Mouse (Mus musculus): ENCODE results near the gene Ercc6. TPM values are rescaled to one million over a fixed set of nuclear protein-coding genes. Genes with fewer than 3 reads are reported as not detected.

The Ercc6 gene
- polyA plus RNA-seq, 1 experiment, result 5.9 TPM

DNA sequence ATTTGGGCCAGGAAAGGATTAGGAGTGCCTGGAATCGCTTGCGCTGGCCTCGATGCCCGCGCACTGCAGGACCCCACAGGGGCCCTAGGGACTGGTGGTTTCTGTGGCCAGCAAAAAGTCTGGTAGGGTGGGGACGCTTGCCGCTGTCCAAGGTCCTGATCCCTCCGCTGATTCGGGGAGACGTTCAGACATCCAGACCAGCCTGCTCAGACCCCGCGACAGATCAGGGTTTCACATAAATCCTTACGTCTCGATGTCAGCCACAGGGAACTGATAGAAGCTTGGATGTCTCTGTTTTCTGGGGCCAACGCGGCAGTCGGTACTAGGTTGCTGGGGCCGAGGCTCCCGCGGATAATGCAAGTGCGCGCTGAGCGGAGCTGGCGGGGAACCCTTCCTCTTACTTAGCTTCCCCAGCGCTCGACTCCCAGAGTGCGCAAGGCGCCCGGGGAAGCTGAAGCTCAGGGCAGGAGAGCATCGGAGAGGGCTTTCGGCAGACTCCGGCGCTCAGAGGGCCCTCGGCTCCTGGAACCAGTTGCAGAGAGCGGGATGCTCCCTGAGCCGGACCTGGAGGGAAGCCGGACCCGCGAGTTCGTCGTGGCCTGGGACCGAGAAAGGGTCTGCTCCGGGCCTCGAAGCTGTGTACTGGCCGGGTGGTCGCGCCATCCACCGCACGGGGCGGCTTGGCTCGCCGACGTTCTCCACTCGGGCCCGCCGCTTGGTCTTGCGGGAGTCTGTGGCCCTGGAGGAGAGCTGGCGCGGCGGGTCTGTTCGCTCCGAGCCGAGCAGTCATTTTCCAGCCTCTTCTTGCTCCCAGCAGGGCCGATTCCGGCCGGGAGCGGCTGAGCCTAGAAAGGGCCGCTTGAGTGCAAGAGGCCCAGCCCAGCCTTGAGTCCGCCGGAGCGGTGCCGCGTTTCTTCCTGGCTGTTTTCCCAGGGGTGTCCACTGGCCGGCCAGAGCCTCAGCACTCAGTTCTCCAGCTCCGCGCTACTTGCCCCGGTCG lies 84.2 kb downstream of the Ercc6 start:
- Histone ChIP-seq H3K27ac (ENCODE audit: insufficient read depth, low read depth, low read length) (no peak overlapping the region), H3K4me3 (ENCODE audit: insufficient read depth, low read length) (no peak overlapping the region), H3K4me1 (ENCODE audit: control insufficient read depth, insufficient read depth, low read length) (no peaks in the 10 kb centered on the region)
- TF ChIP-seq POLR2A (IDR thresholded peaks at IDR 0.05; ENCODE audit: borderline replicate concordance, low read depth, low read length), result no peak
- TF ChIP-seq CTCF (IDR thresholded peaks at IDR 0.05; ENCODE audit: low read depth, low read length), result no peak

GRCm38 (mm10) chr14:32598437-32599219 lies 85.3 kb downstream of the Ercc6 start:
- no peak overlapping the region for H3K4me3 ChIP-seq (ENCODE audit: insufficient read depth, low read length)
- no peak overlapping the region for H3K27ac ChIP-seq (ENCODE audit: insufficient read depth, low read depth, low read length)
- TF ChIP-seq POLR2A (IDR thresholded peaks at IDR 0.05; ENCODE audit: borderline replicate concordance, low read depth, low read length), result no peak
- TF ChIP-seq CTCF (IDR thresholded peaks at IDR 0.05; ENCODE audit: low read depth, low read length), result no peak
- H3K4me1 ChIP-seq (ENCODE audit: control insufficient read depth, insufficient read depth, low read length), result no peaks in the 10 kb centered on the region

GRCm38 (mm10) chr14:32599290-32600041 lies 86.1 kb downstream of the Ercc6 start, which contains the start of gene Prrxl1:
Prrxl1 (plus strand) TSS chr14:32599407.
- H3K27ac ChIP-seq (ENCODE audit: insufficient read depth, low read depth, low read length), result no peak within 1 kb of the TSS
- H3K4me1 ChIP-seq (ENCODE audit: control insufficient read depth, insufficient read depth, low read length), result no peaks in the 10 kb centered on the region
- no peak for TF ChIP-seq POLR2A (IDR thresholded peaks at IDR 0.05; ENCODE audit: borderline replicate concordance, low read depth, low read length)
- TF ChIP-seq CTCF (IDR thresholded peaks at IDR 0.05; ENCODE audit: low read depth, low read length), result no peak
- H3K4me3 ChIP-seq (ENCODE audit: insufficient read depth, low read length), result no peak within 1 kb of the TSS

- Histone ChIP-seq H3K27ac (ENCODE audit: insufficient read depth, low read depth, low read length) (no peak overlapping the region), H3K4me1 (ENCODE audit: control insufficient read depth, insufficient read depth, low read length) (no peaks in the 10 kb centered on the region), H3K4me3 (ENCODE audit: insufficient read depth, low read length) (no peak overlapping the region)
- TF ChIP-seq CTCF (IDR thresholded peaks at IDR 0.05; ENCODE audit: low read depth, low read length) (no peak), POLR2A (IDR thresholded peaks at IDR 0.05; ENCODE audit: borderline replicate concordance, low read depth, low read length) (no peak)
These were observed 86.8 kb downstream of the Ercc6 start for GRCm38 (mm10) chr14:32600110-32600509.

DNA sequence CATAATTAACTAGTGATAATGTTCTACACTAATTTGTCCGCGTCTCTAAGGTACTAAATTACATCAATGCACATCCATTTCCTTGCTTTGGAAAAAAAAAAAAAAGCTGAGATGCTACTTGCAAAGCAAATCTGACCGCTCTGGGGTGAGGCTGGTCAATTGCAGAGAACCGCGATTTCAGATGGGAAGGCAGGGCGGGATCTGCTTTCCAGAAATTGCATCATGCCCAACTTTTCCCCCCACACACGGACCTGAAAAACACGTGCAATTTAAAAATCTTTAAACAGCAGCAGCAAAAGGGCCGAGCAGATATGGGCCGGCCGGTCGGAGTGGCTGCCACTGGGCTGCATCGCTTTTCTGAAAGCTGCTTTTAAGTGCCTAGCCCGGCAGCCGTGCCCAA lies 92.2 kb downstream of the Ercc6 start:
- TF ChIP-seq CTCF (IDR thresholded peaks at IDR 0.05; ENCODE audit: low read depth, low read length), result no peak
- TF ChIP-seq POLR2A (IDR thresholded peaks at IDR 0.05; ENCODE audit: borderline replicate concordance, low read depth, low read length), result no peak
- Histone ChIP-seq H3K27ac (ENCODE audit: insufficient read depth, low read depth, low read length) (no peak overlapping the region), H3K4me1 (ENCODE audit: control insufficient read depth, insufficient read depth, low read length) (no peaks in the 10 kb centered on the region), H3K4me3 (ENCODE audit: insufficient read depth, low read length) (no peak overlapping the region)

GRCm38 (mm10) chr14:32606316-32606715 lies 93.0 kb downstream of the Ercc6 start:
- no peak overlapping the region for H3K27ac ChIP-seq (ENCODE audit: insufficient read depth, low read depth, low read length)
- TF ChIP-seq POLR2A (IDR thresholded peaks at IDR 0.05; ENCODE audit: borderline replicate concordance, low read depth, low read length), result no peak
- TF ChIP-seq CTCF (IDR thresholded peaks at IDR 0.05; ENCODE audit: low read depth, low read length), result no peak
- no peaks in the 10 kb centered on the region for H3K4me1 ChIP-seq (ENCODE audit: control insufficient read depth, insufficient read depth, low read length)
- no peak overlapping the region for H3K4me3 ChIP-seq (ENCODE audit: insufficient read depth, low read length)

GRCm38 (mm10) chr14:32609392-32609791 lies 96.1 kb downstream of the Ercc6 start:
- no peak overlapping the region for H3K4me3 ChIP-seq (ENCODE audit: insufficient read depth, low read length)
- H3K27ac ChIP-seq (ENCODE audit: insufficient read depth, low read depth, low read length), result no peak overlapping the region
- H3K4me1 ChIP-seq (ENCODE audit: control insufficient read depth, insufficient read depth, low read length), result no peaks in the 10 kb centered on the region
- no peak for TF ChIP-seq POLR2A (IDR thresholded peaks at IDR 0.05; ENCODE audit: borderline replicate concordance, low read depth, low read length)
- peak; percentile 48; the same call in 1 of the 2 replicates for TF ChIP-seq CTCF (IDR thresholded peaks at IDR 0.05; ENCODE audit: low read depth, low read length)

DNA sequence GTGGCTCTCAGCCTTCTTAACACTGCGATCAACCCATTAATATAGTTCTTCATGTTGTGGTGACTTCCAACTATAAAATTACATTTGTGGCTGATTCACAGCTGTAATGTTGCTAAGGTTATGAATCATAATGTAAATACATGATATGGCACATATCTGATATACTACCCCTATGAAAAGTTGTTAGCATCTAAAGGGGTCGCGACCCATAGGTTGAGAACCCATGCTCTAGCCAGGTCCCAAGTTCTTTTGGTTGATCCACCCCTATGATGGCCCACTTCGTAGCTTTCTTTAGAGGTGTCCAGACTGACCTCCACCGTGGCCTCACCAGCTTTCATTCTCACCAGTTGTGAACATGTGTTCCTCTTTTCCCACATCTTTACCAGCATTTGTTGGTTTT lies 103.9 kb downstream of the Ercc6 start:
- Histone ChIP-seq H3K27ac (ENCODE audit: insufficient read depth, low read depth, low read length) (no peak overlapping the region), H3K4me3 (ENCODE audit: insufficient read depth, low read length) (no peak overlapping the region), H3K4me1 (ENCODE audit: control insufficient read depth, insufficient read depth, low read length) (no peaks in the 10 kb centered on the region)
- no peak for TF ChIP-seq POLR2A (IDR thresholded peaks at IDR 0.05; ENCODE audit: borderline replicate concordance, low read depth, low read length)

GRCm38 (mm10) chr14:32624245-32624644 lies 110.9 kb downstream of the Ercc6 start:
- TF ChIP-seq CTCF (IDR thresholded peaks at IDR 0.05; ENCODE audit: low read depth, low read length) (no peak), POLR2A (IDR thresholded peaks at IDR 0.05; ENCODE audit: borderline replicate concordance, low read depth, low read length) (no peak)
- Histone ChIP-seq H3K4me3 (ENCODE audit: insufficient read depth, low read length) (no peak overlapping the region), H3K27ac (ENCODE audit: insufficient read depth, low read depth, low read length) (no peak overlapping the region), H3K4me1 (ENCODE audit: control insufficient read depth, insufficient read depth, low read length) (peaks cover 2% of the 10 kb centered on the region; the same call in 1 of the 2 replicates)
